Mouse (Mus musculus): ENCODE results near the gene Hyal3. TPM values are rescaled to one million over a fixed set of nuclear protein-coding genes. Genes with fewer than 3 reads are reported as not detected.

Gene Hyal3
- total RNA-seq, 1 experiment: 0.54 TPM

DNA sequence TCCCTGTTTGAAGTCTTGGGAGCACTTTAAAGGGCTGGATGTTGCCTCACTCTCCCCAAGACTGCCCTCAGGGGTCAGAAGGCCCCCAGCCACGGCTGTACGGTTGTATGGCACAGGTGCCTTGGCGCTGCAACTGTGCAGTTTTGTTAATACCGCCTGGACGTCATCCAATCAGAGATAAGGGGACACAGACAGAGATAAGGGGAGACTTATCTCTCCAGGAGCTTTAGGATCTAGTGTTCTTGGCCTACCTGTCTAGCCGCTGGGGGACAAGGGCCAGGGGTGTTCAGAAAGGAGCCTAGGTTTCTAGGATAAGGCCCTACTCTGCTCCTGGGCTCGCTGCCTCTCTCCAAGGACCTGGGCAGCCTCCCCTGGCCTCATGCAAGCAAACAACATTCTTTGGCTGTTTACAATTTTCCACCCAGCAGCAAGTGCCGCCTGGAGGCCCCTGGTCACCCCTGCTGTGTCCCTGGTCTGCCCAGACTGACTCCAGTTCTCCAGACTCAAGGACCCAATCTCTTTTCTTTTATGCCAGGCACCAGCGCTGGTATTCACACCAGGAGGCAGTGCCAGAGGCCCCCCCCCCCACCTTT is 27.1 kb downstream of the Hyal3 start:
- TF ChIP-seq HCFC1 (IDR thresholded peaks at IDR 0.05; ENCODE audit: borderline replicate concordance, insufficient read depth, low read length) (no peak), ZC3H11A (IDR thresholded peaks at IDR 0.05; ENCODE audit: borderline replicate concordance, low read depth, low read length) (no peak), ZNF384 (IDR thresholded peaks at IDR 0.05; ENCODE audit: low read depth, low read length) (no peak), MAFK (IDR thresholded peaks at IDR 0.05; ENCODE audit: insufficient read depth, low read depth, low read length) (no peak), CHD2 (IDR thresholded peaks at IDR 0.05; ENCODE audit: low read depth, low read length) (no peak)
- Histone ChIP-seq H3K9me3 (ENCODE audit: control insufficient read depth, insufficient read depth, low read depth, low read length) (no peaks in the 10 kb centered on the region), H3K36me3 (ENCODE audit: control insufficient read depth, insufficient read depth, low read length, poor library complexity, severe bottlenecking) (no peaks in the 10 kb centered on the region), H3K4me1 (ENCODE audit: control insufficient read depth in 2 of 2, insufficient read depth in 2 of 2, low read length in 2 of 2, poor library complexity in 1 of 2) (peaks cover 6 to 51% of the 10 kb centered on the region in 2 experiments; a peak in 3 of 4 replicates), H3K27ac (ENCODE audit: insufficient read depth, low read depth, low read length, poor library complexity, severe bottlenecking) (no peak overlapping the region), H3K4me3 (ENCODE audit: insufficient read depth in 1 of 2, low read depth in 1 of 2, low read length in 2 of 2, poor library complexity in 1 of 2, severe bottlenecking in 1 of 2) (no peak overlapping the region), H3K9ac (ENCODE audit: insufficient read depth, low read depth, low read length, poor library complexity, severe bottlenecking) (no peak overlapping the region)
- in situ Hi-C loops (cut with MboI; ENCODE audit: low sequenced_read_pairs in 2 of 2, unreplicated experiment in 2 of 2): no loop called here
- DNase-seq (ENCODE audit: low read depth, low spot score): no peak

DNA sequence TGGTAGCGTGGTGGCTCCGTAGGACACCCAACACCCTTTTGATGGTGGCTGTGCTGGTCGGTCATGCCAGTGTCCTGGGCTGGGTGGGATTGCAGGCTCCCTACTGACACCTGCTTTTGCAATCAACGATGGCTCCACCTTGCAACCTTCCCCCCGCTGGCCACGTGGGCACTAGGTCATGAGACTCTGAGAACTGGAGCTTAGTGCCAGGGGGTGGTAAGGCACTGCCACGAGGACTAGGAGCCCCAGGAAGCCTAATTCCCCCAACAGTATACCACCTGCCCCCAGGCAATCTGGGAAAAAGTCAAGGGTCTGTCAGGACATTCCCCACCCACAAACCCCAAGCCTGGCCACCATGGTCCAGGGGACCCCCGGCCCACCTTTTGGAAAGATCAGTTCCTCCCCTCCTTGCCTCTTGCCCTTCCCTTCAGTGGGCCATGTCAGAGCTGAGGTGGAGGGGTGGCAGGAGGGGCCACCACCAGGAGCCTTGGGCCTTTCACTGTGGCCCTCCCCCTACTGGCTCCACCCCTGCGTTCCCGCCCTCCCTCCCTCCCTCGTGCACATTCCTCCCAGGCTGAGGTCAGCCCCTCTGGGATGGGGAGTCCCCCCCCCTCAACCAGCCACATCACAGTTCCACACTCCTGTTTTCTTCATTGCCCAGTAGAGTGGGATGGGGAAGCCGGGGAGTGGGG is 28.3 kb downstream of the Hyal3 start, which contains the start of gene Sema3b:
TSS of gene Sema3b (minus strand) at position 489 of the 692 bp plus-strand sequence.
- in situ Hi-C loops (cut with MboI; ENCODE audit: low sequenced_read_pairs in 2 of 2, unreplicated experiment in 2 of 2): no loop called here
- Histone ChIP-seq H3K27ac (ENCODE audit: insufficient read depth, low read depth, low read length, poor library complexity, severe bottlenecking) (no peak within 1 kb of the TSS), H3K36me3 (ENCODE audit: control insufficient read depth, insufficient read depth, low read length, poor library complexity, severe bottlenecking) (no peaks in the 10 kb centered on the region), H3K9ac (ENCODE audit: insufficient read depth, low read depth, low read length, poor library complexity, severe bottlenecking) (no peak within 1 kb of the TSS), H3K9me3 (ENCODE audit: control insufficient read depth, insufficient read depth, low read depth, low read length) (no peaks in the 10 kb centered on the region), H3K4me3 (ENCODE audit: insufficient read depth in 1 of 2, low read depth in 1 of 2, low read length in 2 of 2, poor library complexity in 1 of 2, severe bottlenecking in 1 of 2) (no peak within 1 kb of the TSS), H3K4me1 (ENCODE audit: control insufficient read depth in 2 of 2, insufficient read depth in 2 of 2, low read length in 2 of 2, poor library complexity in 1 of 2) (peaks cover 6 to 51% of the 10 kb centered on the region in 2 experiments; a peak in 3 of 4 replicates)
- no peak for TF ChIP-seq ZC3H11A (IDR thresholded peaks at IDR 0.05; ENCODE audit: borderline replicate concordance, low read depth, low read length)
- TF ChIP-seq CHD2 (IDR thresholded peaks at IDR 0.05; ENCODE audit: low read depth, low read length): no peak
- no peak for TF ChIP-seq HCFC1 (IDR thresholded peaks at IDR 0.05; ENCODE audit: borderline replicate concordance, insufficient read depth, low read length)
- TF ChIP-seq MAFK (IDR thresholded peaks at IDR 0.05; ENCODE audit: insufficient read depth, low read depth, low read length): no peak
- no peak for TF ChIP-seq ZNF384 (IDR thresholded peaks at IDR 0.05; ENCODE audit: low read depth, low read length)
- no peak for DNase-seq (ENCODE audit: low read depth, low spot score)

DNA sequence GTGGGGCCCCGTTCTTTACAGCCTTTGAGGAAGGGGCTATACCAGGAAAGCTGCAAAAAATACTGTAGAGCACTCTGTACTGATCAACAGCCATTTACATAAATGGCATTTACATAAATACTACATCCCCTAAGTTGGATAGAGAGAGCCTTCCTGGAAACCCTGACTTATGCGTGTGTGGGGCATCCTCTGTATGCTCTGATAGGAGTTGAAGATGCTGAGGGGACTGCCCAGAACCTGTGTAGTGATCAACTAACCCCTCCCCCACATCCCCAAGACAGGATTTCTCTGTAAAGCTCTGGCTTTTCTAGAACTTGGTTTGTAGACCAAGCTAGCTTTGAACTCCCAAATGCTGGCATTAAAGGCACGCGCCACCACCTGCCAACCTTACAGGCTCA is 28.8 kb downstream of the Hyal3 start:
- Histone ChIP-seq H3K4me1 (ENCODE audit: control insufficient read depth in 2 of 2, insufficient read depth in 2 of 2, low read length in 2 of 2, poor library complexity in 1 of 2) (peaks cover 6 to 48% of the 10 kb centered on the region in 2 experiments; a peak in 3 of 4 replicates), H3K36me3 (ENCODE audit: control insufficient read depth, insufficient read depth, low read length, poor library complexity, severe bottlenecking) (no peaks in the 10 kb centered on the region), H3K27ac (ENCODE audit: insufficient read depth, low read depth, low read length, poor library complexity, severe bottlenecking) (no peak overlapping the region), H3K4me3 (ENCODE audit: insufficient read depth in 1 of 2, low read depth in 1 of 2, low read length in 2 of 2, poor library complexity in 1 of 2, severe bottlenecking in 1 of 2) (no peak overlapping the region), H3K9ac (ENCODE audit: insufficient read depth, low read depth, low read length, poor library complexity, severe bottlenecking) (no peak overlapping the region), H3K9me3 (ENCODE audit: control insufficient read depth, insufficient read depth, low read depth, low read length) (no peaks in the 10 kb centered on the region)
- in situ Hi-C loops (cut with MboI; ENCODE audit: low sequenced_read_pairs in 2 of 2, unreplicated experiment in 2 of 2): no loop called here
- no peak for TF ChIP-seq ZC3H11A (IDR thresholded peaks at IDR 0.05; ENCODE audit: borderline replicate concordance, low read depth, low read length)
- TF ChIP-seq CHD2 (IDR thresholded peaks at IDR 0.05; ENCODE audit: low read depth, low read length): no peak
- TF ChIP-seq HCFC1 (IDR thresholded peaks at IDR 0.05; ENCODE audit: borderline replicate concordance, insufficient read depth, low read length): no peak
- no peak for DNase-seq (ENCODE audit: low read depth, low spot score)

DNA sequence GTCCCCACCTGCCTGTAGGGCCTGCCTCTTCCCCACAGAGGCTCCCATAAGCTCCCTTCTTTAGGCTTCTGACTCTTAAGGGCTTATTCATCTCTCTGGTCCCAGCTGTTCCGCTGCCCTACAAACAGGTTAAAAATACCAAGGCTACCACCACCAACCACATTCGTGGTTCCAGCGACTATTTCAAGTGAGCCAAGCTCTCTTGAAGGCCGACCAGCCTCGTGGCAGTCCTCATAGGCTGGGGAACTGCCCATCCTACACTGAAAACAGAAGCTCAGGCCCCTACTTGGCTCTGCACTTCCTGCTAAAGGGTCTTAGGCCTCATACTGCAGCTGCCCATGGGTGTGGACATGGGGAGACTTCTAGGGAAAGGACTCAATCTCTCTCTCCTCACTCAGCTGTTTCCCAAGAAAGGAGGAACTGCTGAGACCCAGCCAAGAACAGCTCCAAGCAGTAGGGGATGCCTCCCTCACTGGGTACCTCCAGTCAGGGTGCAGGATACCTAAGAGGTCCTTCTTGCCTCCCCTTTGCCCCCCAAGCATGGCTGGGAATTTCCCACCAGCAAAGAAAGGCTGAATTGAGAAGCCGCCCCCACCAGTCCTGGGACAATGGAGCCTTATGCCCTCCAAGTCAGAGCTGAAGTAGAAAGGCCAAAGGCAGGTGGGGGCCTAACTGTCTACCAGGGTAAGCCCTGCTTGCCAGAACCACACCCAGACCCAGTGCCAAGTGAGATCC is 31.0 kb downstream of the Hyal3 start:
- H3K4me3 ChIP-seq (ENCODE audit: insufficient read depth in 1 of 2, low read depth in 1 of 2, low read length in 2 of 2, poor library complexity in 1 of 2, severe bottlenecking in 1 of 2): peak overlapping the region; percentile 51 to 59; a peak in 2 of 4 replicates
- DNase-seq (ENCODE audit: low read depth, low spot score): no peak
- TF ChIP-seq MAFK (IDR thresholded peaks at IDR 0.05; ENCODE audit: insufficient read depth, low read depth, low read length): no peak
- H3K27ac ChIP-seq (ENCODE audit: insufficient read depth, low read depth, low read length, poor library complexity, severe bottlenecking): no peak overlapping the region
- H3K9me3 ChIP-seq (ENCODE audit: control insufficient read depth, insufficient read depth, low read depth, low read length): no peaks in the 10 kb centered on the region
- in situ Hi-C loops (cut with MboI; ENCODE audit: low sequenced_read_pairs in 2 of 2, unreplicated experiment in 2 of 2): no loop called here
- 0 out of 2 replicates have a peak overlapping the region, but pooled peaks have one; percentile 65 for H3K9ac ChIP-seq (ENCODE audit: insufficient read depth, low read depth, low read length, poor library complexity, severe bottlenecking)
- H3K4me1 ChIP-seq (ENCODE audit: control insufficient read depth in 2 of 2, insufficient read depth in 2 of 2, low read length in 2 of 2, poor library complexity in 1 of 2): peaks cover 4 to 38% of the 10 kb centered on the region in 2 experiments; a peak in 3 of 4 replicates
- H3K36me3 ChIP-seq (ENCODE audit: control insufficient read depth, insufficient read depth, low read length, poor library complexity, severe bottlenecking): peaks cover 21% of the 10 kb centered on the region

Data from ES-E14 (cell line).